Mouse (Mus musculus) CH12F3 (cell line): ENCODE results near the gene Stk19.

Source experiments
- in situ Hi-C: fragments of 300-500 bp; cut with MboI; formaldehyde crosslinking; loops from 2 replicates; pipeline ENCODE4 v1.14.3; 2020; ENCODE audit warnings: low sequenced_read_pairs

Gene Stk19

GRCm38 (mm10) chr17:34836856-34837221 is at the start of gene Stk19, which contains the start of gene Dxo:
Gene Stk19 (minus strand): TSS chr17:34836945.
Gene Dxo (plus strand): TSS chr17:34837019.
- in situ Hi-C loops: no loop called here

DNA sequence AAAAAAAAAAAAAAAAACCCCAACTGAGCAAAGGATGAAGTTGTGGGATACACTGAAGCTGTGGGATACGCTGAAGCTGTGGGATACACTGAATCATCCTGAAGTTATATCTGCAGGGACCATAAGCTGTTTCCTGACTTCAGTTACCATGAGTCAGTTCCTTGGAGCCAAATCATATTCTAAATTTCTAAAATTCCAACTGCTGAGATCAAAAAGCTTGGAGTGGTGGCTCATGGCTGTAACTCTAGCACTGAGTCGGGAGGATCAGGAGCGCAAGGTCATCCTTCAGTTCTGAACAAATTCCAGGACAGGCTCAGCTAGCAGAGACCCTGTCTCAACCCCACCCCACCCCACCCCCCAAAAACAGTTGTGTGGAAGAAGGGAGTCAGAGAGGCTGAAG is 48.9 kb upstream of the Stk19 start:
- in situ Hi-C loops: no loop called here

GRCm38 (mm10) chr17:34884704-34885103 is 48.0 kb upstream of the Stk19 start:
- in situ Hi-C loops: no loop called here

GRCm38 (mm10) chr17:34883332-34883731 is 46.6 kb upstream of the Stk19 start:
- in situ Hi-C loops: no loop called here

DNA sequence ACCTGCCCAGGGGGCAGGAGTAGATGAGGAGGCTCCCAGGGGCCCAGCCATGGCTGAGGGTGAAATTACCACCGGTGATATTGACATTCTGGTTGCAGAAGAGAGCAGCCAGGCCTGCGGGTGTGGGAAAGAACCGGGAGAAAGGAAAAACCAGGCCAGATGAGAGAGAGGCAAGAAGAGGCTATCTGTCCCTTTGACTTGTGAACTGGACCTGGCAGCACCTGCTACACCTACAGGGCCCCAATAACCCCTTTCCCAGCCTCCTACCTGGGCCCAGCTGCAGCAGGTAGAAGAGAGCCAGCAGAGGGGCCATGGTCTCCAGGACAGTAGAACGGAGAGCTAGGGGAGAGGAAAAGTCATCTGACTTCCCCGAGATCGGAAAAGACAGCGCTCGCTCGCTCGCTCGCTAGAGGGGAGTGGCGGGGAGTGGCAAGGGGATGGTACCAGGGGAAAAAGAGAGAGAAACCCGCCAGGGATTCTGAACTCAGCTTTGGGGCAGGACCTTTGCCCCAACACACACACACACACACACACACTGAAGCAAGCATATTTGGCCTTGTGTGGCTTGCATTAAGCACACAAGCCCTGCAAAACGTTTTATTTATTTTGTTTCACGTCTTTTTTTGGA is 45.1 kb upstream of the Stk19 start, which contains the start of gene Gm20547:
Gene Gm20547, minus strand, starts transcription at position 360 of the 628 bp plus-strand sequence.
- in situ Hi-C loops: no loop called here

DNA sequence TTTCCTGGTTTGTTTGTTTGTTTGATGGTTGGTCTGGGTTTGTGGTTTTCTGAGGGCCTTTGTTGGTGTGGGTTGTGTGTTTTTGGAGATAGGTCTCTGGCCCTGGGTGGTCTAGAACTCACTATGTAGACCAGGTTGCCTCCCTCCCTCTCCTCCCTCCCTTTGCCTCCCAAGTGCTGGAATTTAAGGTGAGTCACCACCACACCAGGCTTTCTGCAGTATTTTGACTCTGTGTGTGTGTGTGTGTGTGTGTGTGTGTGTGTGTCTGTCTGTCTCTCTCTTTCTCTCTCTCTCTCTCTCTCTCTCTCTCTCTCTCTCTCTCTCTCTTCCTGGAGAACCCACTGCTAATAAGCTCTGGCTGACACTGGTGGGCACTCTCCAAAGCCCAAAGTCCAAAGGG is 44.4 kb upstream of the Stk19 start:
- in situ Hi-C loops: no loop called here

DNA sequence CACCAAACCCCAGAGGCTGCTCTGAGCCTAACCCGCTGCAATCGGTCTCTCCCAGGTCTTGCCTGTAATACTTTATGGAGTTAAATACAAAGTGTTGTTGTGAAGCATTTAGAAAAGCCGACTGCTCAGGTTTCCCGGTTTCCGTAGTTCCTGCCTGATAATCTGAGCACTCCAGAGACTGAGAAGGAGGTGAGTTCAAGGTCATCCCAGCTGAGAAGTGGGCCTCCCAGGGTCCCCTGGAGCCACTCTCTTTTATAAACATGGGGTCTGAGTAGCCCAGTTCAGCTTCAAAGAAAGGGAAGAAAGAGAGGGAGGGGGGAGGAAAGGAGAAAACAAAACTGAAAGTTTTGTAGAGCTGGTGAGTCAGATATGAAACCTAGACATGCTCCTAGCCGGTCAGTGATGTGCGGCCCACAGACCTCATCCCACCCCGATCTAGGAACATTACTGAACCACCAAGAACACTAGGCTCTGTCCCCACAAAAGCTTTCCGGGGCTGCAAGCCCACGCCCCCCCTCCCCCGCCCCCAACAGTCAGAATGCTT is 42.7 kb upstream of the Stk19 start, which contains the start of gene Zbtb12:
Gene Zbtb12, plus strand, starts transcription at position 148 of the 544 bp plus-strand sequence.
- in situ Hi-C loops: no loop called here

- in situ Hi-C loops: no loop called here
Measured at GRCm38 (mm10) chr17:34874321-34874720, 37.6 kb upstream of the Stk19 start.

DNA sequence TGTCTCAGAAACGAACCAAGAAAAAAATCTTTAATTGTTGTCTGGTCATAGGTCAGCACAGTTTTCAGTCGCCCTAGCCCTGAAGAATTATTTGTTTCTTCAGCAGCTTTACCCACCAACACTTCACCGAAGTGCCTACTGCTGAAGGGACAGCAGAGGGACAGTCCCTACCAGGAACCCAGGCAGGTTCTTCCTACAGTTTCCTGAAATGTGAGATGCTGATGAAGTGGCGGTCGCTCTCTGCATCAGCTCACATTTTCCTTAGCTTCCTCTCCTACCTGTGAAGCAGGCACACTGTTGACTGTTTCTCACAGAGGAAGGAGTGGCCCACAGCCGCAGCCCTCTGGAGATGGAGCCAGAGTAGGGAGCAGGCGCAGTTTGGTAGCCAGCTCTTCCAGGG is 29.2 kb upstream of the Stk19 start:
- in situ Hi-C loops: no loop called here

GRCm38 (mm10) chr17:34862416-34863081 is 25.8 kb upstream of the Stk19 start, which contains the start of gene Cfb:
Gene Cfb (minus strand): TSS chr17:34862518.
- in situ Hi-C loops: no loop called here

- in situ Hi-C loops: no loop called here
Measured at GRCm38 (mm10) chr17:34861704-34862415, 25.1 kb upstream of the Stk19 start.

DNA sequence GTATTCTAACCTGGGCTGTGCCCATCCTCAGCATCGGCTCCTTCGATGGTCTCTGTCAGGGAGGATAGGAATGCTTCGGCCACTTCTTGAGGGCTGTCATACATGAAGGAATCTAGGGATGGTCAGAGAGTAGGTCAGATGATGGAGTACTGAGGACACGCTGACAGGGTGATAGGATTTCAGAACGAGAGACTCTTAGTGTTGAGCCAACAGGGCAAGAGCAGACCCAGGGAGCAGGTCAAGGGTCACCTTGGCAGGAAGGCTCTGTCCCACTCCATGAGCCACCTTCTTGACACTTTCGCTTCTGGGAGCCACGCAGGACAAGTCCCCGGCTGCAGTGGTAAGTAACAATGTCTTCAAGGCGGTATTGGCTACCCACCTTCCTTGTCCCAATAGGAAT is 23.8 kb upstream of the Stk19 start:
- in situ Hi-C loops: no loop called here

GRCm38 (mm10) chr17:34858670-34859069 is 21.9 kb upstream of the Stk19 start:
- in situ Hi-C loops: loop anchor here (5.0 kb wide), 1 partner anchor 89 kb away; no protein-coding TSS in a partner anchor

GRCm38 (mm10) chr17:34855825-34856224 is 19.1 kb upstream of the Stk19 start:
- in situ Hi-C loops: loop anchor here (5.0 kb wide), 1 partner anchor 91 kb away; no protein-coding TSS in a partner anchor

DNA sequence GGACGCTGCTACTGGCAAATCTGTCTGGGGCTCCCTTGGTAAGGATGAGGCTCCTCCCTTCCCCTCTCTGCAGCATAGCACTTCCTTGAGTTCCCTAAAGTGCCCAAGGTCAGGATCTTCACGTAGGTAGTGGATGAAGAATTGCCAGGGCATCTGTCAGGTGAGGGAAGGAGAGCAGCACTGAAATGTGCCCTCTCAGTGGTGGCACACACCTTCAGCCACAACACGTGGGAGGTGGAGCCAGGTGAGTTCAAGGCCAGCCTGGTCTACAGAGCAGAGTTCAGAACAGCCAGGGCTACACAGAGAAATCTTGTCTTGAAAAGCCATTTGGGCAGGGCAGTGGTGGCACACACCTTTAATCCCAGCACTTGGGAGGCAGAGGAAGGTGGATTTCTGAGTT is 18.0 kb upstream of the Stk19 start:
- in situ Hi-C loops: loop anchor here (5.0 kb wide), 1 partner anchor 93 kb away; no protein-coding TSS in a partner anchor

GRCm38 (mm10) chr17:34853511-34853910 is 16.8 kb upstream of the Stk19 start:
- in situ Hi-C loops: no loop called here

GRCm38 (mm10) chr17:34850517-34851125 is 13.9 kb upstream of the Stk19 start:
- in situ Hi-C loops: no loop called here

DNA sequence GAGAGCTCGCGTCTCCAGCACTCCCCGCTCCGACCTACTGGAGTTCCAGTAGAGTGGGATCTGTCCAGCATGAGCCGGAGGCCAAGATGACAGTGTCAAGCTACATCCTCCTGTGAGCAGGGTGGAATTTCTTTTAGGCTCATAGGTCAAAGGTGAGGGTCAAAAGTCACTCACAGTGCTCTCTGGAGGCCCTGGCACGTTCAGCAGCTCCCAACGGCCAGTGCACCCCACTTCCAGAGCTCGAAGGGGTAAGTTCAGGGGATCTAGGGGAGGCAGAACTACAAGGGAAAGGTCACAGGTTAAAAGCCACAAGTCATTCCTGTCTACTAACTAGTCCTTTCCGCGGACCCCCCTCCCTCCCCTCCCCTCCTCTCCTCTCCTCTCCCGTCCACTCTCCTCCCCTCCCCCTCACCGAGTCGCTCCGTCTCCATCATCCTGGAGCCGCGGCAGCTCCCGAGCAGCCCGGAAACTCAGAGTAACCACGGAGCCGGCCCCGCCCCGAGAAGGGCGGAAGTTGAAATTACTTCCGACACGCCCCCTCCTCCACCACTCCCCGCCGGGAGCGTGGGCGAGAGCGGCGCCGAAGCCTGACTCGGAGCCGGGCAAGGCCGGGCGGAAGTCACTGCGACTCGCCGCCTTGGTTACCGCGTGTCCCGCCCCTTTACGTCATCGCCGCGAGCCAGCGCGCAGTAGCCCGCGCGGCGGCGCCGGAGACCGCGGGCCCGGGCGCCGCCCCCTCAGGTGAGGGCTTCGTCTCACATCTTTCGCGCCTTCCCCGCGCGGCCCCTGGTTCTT is 13.2 kb upstream of the Stk19 start, which contains the start of the genes Skiv2l and Nelfe:
Gene Skiv2l, minus strand, starts transcription at position 489 of the 795 bp plus-strand sequence.
Gene Nelfe, plus strand, starts transcription at position 670 of the 795 bp plus-strand sequence.
- in situ Hi-C loops: no loop called here

DNA sequence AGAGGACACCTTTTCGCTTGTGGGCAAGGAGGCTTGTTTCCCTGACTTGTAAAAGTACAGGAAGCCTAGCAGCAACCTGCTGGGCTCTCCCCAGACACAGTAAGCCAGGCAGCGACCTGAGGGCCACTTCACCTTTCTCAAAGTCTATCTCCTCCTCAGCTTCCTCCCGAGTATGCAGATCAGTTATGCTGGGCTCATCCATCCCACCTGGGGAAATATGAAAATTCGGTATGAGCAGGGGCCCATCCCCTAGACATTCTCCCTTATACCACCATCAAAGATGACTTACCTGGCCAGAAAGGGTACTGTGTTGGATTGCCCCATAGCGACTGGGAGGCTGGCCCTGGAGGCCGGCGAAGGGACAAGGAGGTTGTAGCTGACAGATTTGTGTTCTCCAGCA is 10.9 kb upstream of the Stk19 start:
- in situ Hi-C loops: no loop called here

- in situ Hi-C loops: no loop called here
Measured at GRCm38 (mm10) chr17:34847192-34847591, 10.4 kb upstream of the Stk19 start.
